Mouse (Mus musculus) bone marrow, adult 2 months (tissue): ENCODE measurements around the gene Scai. TPM values are rescaled to one million over a fixed set of nuclear protein-coding genes. Genes with fewer than 3 reads are reported as not detected.

ENCODE experiments used
- H3K27ac ChIP-seq: fragments of 200-500 bp; 2 replicates; pipeline ENCODE4 v1.5.1; 2012; ENCODE audit warnings: low read depth, mild to moderate bottlenecking, control low read depth, inconsistent platforms, low read length; ENCODE audit not compliant: control insufficient read depth, poor library complexity, insufficient read depth
- H3K4me1 ChIP-seq: fragments of 200-500 bp; 2 replicates; pipeline ENCODE4 v1.6.1; 2011; ENCODE audit warnings: low read length; ENCODE audit not compliant: control insufficient read depth, insufficient read depth
- H3K4me3 ChIP-seq: fragments of 200-500 bp; replicated peaks from 2 replicates; pipeline ENCODE3; 2011; ENCODE audit warnings: mild to moderate bottlenecking, low read depth, low read length, control low read depth; ENCODE audit not compliant: control insufficient read depth
- CTCF ChIP-seq: fragments of 200-500 bp; IDR thresholded peaks from 2 replicates; pipeline ENCODE4 v1.5.1; 2011; ENCODE audit warnings: low read length, control low read depth; ENCODE audit not compliant: control insufficient read depth, insufficient read depth
- POLR2A ChIP-seq: fragments of 200-500 bp; IDR thresholded peaks from 2 replicates; pipeline ENCODE4 v1.6.1; 2011; ENCODE audit warnings: low read depth, mild to moderate bottlenecking, control low read depth, low read length, borderline replicate concordance; ENCODE audit not compliant: control insufficient read depth
- WGBS: fragments of 180-500 bp; shearing (Covaris S2); methylation state at CpG from one replicate; pipeline ENCODE4 v1.1.7; 2018; 5-methylcytosine and 5-hydroxymethylcytosine counted together
- polyA plus RNA-seq: library from polyadenylated mRNA; stranded (reverse); fragments of >200 nt; gene quantifications from 2 replicates; pipeline ENCODE4 v1.2.4, GENCODE M21; 2011; ENCODE audit warnings: low replicate concordance; ENCODE audit not compliant: missing spikeins, insufficient read depth, insufficient read length

The Scai gene
- polyA plus RNA-seq, 1 experiment, result 5.9 TPM

DNA sequence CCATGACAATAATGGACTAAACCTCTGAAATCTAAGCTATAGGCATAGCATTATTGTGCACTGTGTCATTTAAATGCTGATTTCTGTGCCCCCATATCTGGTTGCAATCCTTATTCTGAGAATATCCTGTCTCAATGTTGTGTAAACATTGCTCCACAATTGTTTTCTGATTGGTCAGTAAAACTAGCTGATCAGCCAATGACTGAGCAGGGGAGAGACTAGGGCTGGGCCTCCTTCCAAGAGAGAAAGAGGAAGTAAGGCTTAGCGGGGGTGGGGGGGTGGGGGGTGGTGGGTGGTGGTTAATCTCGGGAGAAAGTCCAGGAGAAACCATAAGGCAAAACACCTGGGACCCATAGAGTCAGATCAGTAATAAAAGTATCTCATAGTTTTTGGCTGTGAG is 42.5 kb downstream of the Scai start:
- Histone ChIP-seq H3K4me1 (peaks cover 1% of the 10 kb centered on the region; the same call in 1 of the 2 replicates), H3K27ac (no peak overlapping the region), H3K4me3 (no peak overlapping the region)
- WGBS, result 6% methylated on average over 2 of the region's 2 CpGs
- no peak for TF ChIP-seq POLR2A
- no peak for TF ChIP-seq CTCF

- WGBS, result 86% methylated on average over 1 of the region's 1 CpGs
- Histone ChIP-seq H3K27ac (no peak overlapping the region), H3K4me3 (no peak overlapping the region), H3K4me1 (peaks cover 1% of the 10 kb centered on the region; the same call in 1 of the 2 replicates)
- TF ChIP-seq CTCF (no peak), POLR2A (no peak)
These were observed 44.1 kb downstream of the Scai start for GRCm38 (mm10) chr2:39146469-39146868.

- TF ChIP-seq POLR2A (no peak), CTCF (no peak)
- H3K4me3 ChIP-seq, result no peak overlapping the region
- no peaks in the 10 kb centered on the region for H3K4me1 ChIP-seq
- 41% methylated on average over 3 of the region's 3 CpGs for WGBS
- H3K27ac ChIP-seq, result no peak overlapping the region
These were observed 48.1 kb downstream of the Scai start for GRCm38 (mm10) chr2:39142357-39142948.

DNA sequence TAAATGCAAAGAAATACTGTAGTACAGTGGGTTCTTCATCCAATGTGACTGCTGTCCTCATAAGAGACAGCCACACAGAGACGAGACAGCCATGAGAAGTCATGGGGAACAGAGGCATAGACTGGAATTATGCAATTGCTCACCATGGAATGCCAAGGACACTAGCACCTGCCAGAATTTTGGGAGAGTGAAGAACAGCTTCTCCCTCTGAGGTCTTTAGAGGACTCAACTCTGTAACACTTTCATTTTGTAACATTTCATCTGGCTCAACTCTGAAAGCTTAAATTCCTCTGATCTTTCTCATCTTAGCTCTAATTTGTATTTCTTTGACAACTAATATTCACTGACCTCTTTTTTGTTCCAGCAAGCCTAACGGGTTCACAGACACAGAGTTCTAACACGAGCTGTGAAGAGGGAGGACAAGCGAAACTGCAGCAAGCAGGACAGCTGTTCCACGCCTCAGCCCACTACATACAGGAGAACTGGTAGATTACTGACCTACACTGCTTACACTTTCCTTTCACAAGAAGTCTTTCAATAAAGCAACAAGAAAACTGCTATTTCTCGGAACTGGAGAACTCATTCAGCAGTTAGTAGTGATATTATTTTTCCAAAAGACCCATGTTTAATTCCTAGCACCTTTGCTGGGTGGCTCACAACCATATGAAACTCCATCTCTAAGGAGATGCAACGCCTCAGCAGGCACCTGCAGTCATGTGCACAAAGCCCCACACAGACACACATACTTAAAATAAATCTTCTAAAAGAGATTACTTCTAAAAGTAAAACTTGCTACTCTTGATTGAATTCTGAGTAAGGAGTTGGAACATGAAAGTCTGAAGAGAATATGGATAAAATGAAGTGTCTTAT is 49.7 kb downstream of the Scai start:
- no peak for TF ChIP-seq POLR2A
- no peak for TF ChIP-seq CTCF
- whole genome bisulfite sequencing, result 76% methylated on average over 7 of the region's 7 CpGs
- Histone ChIP-seq H3K4me1 (no peaks in the 10 kb centered on the region), H3K4me3 (no peak overlapping the region), H3K27ac (no peak overlapping the region)

- 45% methylated on average over 3 of the region's 3 CpGs for WGBS
- Histone ChIP-seq H3K4me3 (no peak overlapping the region), H3K4me1 (no peaks in the 10 kb centered on the region; the same call in none of the 2 replicates), H3K27ac (no peak overlapping the region)
- no peak for TF ChIP-seq POLR2A
- no peak for TF ChIP-seq CTCF
These were observed 60.8 kb downstream of the Scai start for GRCm38 (mm10) chr2:39129526-39130326.

GRCm38 (mm10) chr2:39124167-39124566 is 66.4 kb downstream of the Scai start:
- Histone ChIP-seq H3K27ac (no peak overlapping the region), H3K4me1 (no peaks in the 10 kb centered on the region), H3K4me3 (no peak overlapping the region)
- TF ChIP-seq CTCF (no peak), POLR2A (no peak)
- WGBS, result 80% methylated on average over 5 of the region's 5 CpGs

DNA sequence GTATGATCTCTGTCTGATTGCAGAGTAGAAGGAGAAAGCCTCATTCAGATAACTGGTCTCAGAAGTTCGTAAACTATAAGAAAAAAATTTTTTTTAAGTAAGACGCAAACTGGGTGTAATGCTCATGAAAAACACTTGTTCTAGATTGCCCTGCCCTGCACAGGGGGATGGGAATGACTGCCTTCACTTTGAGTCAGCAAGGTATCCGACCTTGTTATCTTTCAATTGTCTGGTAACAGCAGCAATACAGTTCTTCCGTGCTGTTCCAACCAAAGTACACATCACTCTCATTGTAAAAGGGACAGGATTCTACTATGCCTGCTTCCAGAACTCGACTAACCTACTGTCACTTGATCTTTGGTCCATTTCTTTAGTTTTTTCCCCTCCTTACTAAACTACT is 69.4 kb downstream of the Scai start:
- TF ChIP-seq CTCF, result no peak
- no peak for TF ChIP-seq POLR2A
- WGBS, result 83% methylated on average over 5 of the region's 5 CpGs

DNA sequence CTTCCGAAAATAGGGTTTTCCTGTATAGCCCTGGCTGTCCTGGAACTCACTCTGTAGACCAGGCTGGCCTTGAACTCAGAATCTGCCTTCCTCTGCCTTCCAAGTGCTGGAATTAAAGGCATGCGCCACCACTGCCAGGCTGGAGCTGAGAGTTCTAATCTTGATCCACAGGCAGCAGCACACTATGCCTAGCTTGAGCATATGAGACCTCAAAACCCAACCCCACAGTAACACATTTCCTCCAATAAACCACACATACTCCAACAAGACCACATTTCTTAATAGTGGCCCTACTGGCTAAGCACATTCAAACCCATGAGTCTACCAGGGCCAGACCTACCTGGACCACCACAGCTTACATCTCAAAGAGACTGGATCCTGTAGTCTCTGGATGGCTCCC is 74.0 kb downstream of the Scai start:
- TF ChIP-seq CTCF (no peak), POLR2A (no peak)
- no peaks in the 10 kb centered on the region for H3K4me1 ChIP-seq
- WGBS, result 74% methylated on average over 2 of the region's 2 CpGs
- no peak overlapping the region for H3K4me3 ChIP-seq
- no peak overlapping the region for H3K27ac ChIP-seq

More for the DNA sequence above, 69.4 kb downstream of the Scai start:
- Histone ChIP-seq H3K4me3 (no peak overlapping the region), H3K4me1 (no peaks in the 10 kb centered on the region), H3K27ac (no peak overlapping the region)
